Mouse (Mus musculus) liver, adult 2 months (tissue): ENCODE results near the gene Vti1a. TPM values are rescaled to one million over a fixed set of nuclear protein-coding genes. Genes with fewer than 3 reads are reported as not detected.

Source experiments
- DNase-seq: peaks from one replicate; pipeline ENCODE4 v3.0.0-alpha.2; 2011; ENCODE audit warnings: low read depth, low spot score; ENCODE audit errors: extremely low read depth
- H3K27ac ChIP-seq: fragments of 200-500 bp; replicated peaks from 2 replicates; pipeline ENCODE4 v1.5.1; 2012; ENCODE audit warnings: low read depth, mild to moderate bottlenecking, control low read depth, inconsistent platforms, low read length; ENCODE audit not compliant: insufficient read depth
- H3K27me3 ChIP-seq: fragments of 200-500 bp; 2 replicates; pipeline ENCODE4 v1.6.1; 2012; ENCODE audit warnings: mild to moderate bottlenecking, moderate library complexity, low read length, inconsistent platforms; ENCODE audit not compliant: control insufficient read depth, insufficient read depth
- H3K36me3 ChIP-seq: fragments of 200-500 bp; 2 replicates; pipeline ENCODE4 v1.6.1; 2012; ENCODE audit warnings: low read length, inconsistent platforms; ENCODE audit not compliant: control insufficient read depth, insufficient read depth
- H3K4me1 ChIP-seq: fragments of 200-500 bp; 2 replicates; pipeline ENCODE4 v1.6.1; 2011; ENCODE audit warnings: low read length; ENCODE audit not compliant: control insufficient read depth, insufficient read depth
- H3K4me3 ChIP-seq: fragments of 200-500 bp; 2 replicates; pipeline ENCODE4 v1.5.1; 2011; ENCODE audit warnings: low read depth, mild to moderate bottlenecking, control low read depth, low read length, moderate library complexity; ENCODE audit not compliant: insufficient read depth
- H3K79me2 ChIP-seq: fragments of 200-500 bp; 2 replicates; pipeline ENCODE4 v1.6.1; 2012; ENCODE audit warnings: inconsistent platforms, mild to moderate bottlenecking, low read length, moderate library complexity; ENCODE audit not compliant: control insufficient read depth, insufficient read depth
- H3K9ac ChIP-seq: fragments of 200-500 bp; 2 replicates; pipeline ENCODE4 v1.6.1; 2012; ENCODE audit warnings: low read depth, mild to moderate bottlenecking, control low read depth, inconsistent platforms, low read length
- CTCF ChIP-seq: fragments of 200-500 bp; IDR thresholded peaks from 2 replicates; pipeline ENCODE4 v1.5.1; 2011; ENCODE audit warnings: low read depth, low read length, control low read depth
- POLR2A ChIP-seq: fragments of 200-500 bp; IDR thresholded peaks from 2 replicates; pipeline ENCODE4 v1.6.1; 2011; ENCODE audit warnings: low read length, control low read depth; ENCODE audit not compliant: insufficient read depth; ENCODE audit errors: extremely low read depth
- WGBS: fragments of 180-500 bp; shearing (Covaris S2); methylation state at CpG from one replicate; pipeline ENCODE4 v1.1.7; 2018; 5-methylcytosine and 5-hydroxymethylcytosine counted together
- polyA plus RNA-seq: library from polyadenylated mRNA; depleted of rRNA; stranded (reverse); fragments of >200 nt; gene quantifications from 2 replicates; pipeline ENCODE4 v1.2.3, GENCODE M21; 2012
- total RNA-seq: library from RNA; depleted of rRNA; stranded (reverse); fragments of >200 nt; gene quantifications from 2 replicates; pipeline ENCODE4 v1.2.3, GENCODE M21; 2014

Vti1a gene
- total and polyA plus RNA-seq, 2 experiments: 6.1 to 14.8 TPM

DNA sequence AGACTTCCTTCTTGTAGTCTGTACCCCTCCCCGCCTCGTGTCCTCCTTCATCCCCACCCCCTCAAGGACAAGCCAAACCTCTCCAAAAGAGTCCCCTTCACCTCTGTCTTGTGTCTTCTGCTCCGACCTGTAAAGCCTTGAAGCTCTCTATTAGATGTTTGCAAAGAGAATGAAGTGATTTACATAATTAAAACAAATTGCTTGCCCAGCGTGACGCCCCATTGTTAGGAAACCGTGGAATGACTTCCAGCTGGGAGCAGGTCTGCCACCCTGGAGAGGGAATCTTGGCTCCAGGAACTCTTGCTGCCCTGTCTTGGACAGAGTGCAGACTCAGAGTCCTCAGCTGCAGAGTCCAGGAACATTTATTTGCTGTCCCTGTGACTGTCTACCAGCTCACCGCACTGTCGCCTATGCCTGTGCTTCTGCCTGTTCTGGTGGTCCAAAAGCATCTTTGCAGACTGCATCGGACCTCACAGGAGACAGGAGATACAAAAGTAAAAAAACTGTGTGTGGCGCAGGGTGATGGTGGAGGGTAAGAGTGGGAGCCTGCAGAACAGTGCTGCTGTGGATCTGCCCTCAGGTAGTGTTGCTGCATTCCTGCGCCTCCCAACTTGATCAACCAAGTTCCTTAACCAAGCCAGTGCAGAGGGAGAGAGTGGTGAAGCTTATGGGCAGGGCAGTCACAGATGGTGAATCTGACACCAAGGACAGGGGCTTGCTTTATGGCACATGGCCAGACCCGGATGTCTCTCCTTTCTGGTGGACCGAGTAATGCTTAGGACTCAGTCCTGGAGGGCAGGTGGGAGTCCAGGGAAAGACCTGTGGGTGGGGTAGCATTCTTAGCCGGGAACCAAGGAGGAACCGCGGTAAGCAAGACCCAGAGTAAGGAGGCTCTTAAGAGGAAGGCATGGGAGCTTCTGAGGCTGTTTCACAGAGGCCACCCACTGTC lies 273.1 kb downstream of the Vti1a start:
- Histone ChIP-seq H3K9ac (no peak overlapping the region), H3K27me3 (no peaks in the 10 kb centered on the region), H3K27ac (no peak overlapping the region), H3K4me1 (peaks cover 13% of the 10 kb centered on the region), H3K4me3 (no peak overlapping the region), H3K36me3 (no peaks in the 10 kb centered on the region), H3K79me2 (no peaks in the 10 kb centered on the region)
- TF ChIP-seq POLR2A (no peak), CTCF (no peak)
- WGBS: 82% methylated on average over 16 of the region's 16 CpGs
- DNase-seq: no peak

DNA sequence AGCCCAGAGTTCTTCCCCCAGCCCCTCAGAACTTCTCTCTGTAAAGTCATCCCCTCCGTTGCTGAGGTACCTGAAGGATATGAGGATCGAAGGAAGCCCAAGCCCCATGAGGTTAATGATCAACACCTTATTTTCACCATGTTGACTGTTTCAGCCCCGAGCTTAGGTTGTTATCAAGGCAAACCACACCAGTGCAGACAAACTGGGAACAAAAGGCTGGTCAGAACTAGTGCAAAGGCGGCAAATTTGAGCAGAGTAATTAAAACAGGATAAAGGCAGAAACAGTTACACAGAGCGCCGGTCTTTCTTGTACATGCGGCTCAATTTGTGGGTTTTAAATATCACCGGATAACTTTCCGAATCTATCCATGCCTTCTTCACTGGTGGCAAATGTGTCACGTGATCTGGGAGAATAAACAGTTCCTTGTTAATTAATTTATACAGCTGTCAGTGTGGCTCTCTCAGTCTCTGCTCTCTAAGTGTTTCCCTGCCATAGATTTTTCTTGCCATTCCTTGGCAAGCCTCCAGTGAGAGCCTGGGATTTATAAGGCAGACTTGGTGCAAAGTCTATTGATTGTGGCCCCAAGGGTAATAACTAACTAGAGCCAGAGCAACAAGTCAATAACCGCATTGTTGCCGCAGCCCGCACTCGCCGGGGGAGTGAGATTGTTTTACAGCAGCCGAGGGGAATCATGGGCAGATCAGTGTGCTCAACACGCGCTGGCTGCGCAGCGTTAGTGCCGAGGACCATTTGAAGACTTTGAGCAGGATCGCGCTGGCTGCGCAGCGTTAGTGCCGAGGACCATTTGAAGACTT lies 277.0 kb downstream of the Vti1a start:
- WGBS: 24% methylated on average over 26 of the region's 26 CpGs
- TF ChIP-seq POLR2A: no peak
- peak; percentile 84 for DNase-seq
- Histone ChIP-seq H3K36me3 (no peaks in the 10 kb centered on the region), H3K79me2 (no peaks in the 10 kb centered on the region), H3K27ac (peak overlapping the region; percentile 54), H3K27me3 (no peaks in the 10 kb centered on the region), H3K9ac (peak overlapping the region; percentile 13; the same call in 1 of the 2 replicates), H3K4me3 (peak overlapping the region; percentile 14; the same call in 1 of the 2 replicates), H3K4me1 (peaks cover 29% of the 10 kb centered on the region)

DNA sequence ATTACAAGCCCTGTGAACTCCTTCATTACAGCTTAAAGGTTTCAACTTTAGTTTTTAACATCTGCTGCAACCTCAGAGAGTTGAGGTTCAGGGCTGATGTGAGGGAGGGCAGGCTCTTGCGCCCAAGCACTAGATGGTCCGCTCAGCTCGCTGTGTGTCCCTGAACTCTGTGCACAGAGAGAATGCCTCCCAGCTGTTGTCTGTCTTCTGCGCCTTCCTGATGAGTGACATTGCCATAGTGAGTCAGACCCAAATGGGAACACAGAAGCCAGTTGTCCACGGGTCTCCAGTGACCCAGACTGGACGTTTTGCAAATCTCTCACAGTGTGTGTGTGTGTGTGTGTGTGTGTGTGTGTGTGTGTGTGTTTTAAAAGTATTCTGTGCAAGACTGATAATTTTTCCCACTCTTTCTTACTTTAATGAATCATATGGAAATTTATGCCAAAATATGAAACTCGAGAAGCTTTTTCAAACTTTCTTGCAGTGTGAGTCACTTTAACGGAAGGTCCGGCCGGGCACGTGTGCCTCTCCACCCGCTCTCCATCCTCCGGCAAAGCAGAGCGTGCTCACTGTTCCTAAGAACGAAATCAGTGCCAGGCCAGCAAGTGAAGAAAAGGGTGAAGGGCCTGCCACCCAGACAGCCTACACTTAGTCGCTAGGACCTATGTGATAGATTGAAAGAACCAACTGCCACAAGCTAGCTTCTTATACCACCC lies 277.8 kb downstream of the Vti1a start:
- Histone ChIP-seq H3K27ac (peak overlapping the region; percentile 54), H3K9ac (peak overlapping the region; percentile 13; the same call in 1 of the 2 replicates), H3K4me3 (peak overlapping the region; percentile 14; the same call in 1 of the 2 replicates), H3K27me3 (no peaks in the 10 kb centered on the region), H3K4me1 (peaks cover 29% of the 10 kb centered on the region), H3K79me2 (no peaks in the 10 kb centered on the region), H3K36me3 (no peaks in the 10 kb centered on the region)
- no peak for TF ChIP-seq CTCF
- no peak for TF ChIP-seq POLR2A
- peak; percentile 58 for DNase-seq
- WGBS: 69% methylated on average over 16 of the region's 16 CpGs

DNA sequence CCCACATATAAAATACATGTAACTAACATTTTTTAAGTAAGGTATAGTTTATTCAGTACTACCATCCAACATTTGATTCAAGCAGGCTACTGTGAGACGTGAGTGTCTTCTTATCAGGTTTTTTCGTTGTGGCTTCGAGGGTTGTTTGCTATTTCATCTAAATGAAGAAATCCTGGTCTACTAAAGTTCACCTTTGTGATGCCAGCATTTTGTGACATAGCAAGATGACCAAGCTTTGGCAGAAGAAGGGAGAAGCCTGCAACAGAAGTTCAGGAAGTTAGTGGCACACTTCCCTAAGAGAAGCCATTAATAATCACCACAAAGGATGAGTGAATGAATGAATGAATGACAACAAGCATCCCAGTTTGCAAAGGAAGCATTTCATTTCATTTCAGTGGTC lies 278.4 kb downstream of the Vti1a start:
- H3K79me2 ChIP-seq: no peaks in the 10 kb centered on the region
- TF ChIP-seq CTCF (no peak), POLR2A (no peak)
- H3K4me3 ChIP-seq: no peak overlapping the region
- DNase-seq: peak; percentile 64
- peaks cover 29% of the 10 kb centered on the region for H3K4me1 ChIP-seq
- H3K27ac ChIP-seq: no peak overlapping the region
- H3K36me3 ChIP-seq: no peaks in the 10 kb centered on the region
- H3K27me3 ChIP-seq: no peaks in the 10 kb centered on the region
- WGBS: 29% methylated on average over 3 of the region's 3 CpGs
- H3K9ac ChIP-seq: no peak overlapping the region

DNA sequence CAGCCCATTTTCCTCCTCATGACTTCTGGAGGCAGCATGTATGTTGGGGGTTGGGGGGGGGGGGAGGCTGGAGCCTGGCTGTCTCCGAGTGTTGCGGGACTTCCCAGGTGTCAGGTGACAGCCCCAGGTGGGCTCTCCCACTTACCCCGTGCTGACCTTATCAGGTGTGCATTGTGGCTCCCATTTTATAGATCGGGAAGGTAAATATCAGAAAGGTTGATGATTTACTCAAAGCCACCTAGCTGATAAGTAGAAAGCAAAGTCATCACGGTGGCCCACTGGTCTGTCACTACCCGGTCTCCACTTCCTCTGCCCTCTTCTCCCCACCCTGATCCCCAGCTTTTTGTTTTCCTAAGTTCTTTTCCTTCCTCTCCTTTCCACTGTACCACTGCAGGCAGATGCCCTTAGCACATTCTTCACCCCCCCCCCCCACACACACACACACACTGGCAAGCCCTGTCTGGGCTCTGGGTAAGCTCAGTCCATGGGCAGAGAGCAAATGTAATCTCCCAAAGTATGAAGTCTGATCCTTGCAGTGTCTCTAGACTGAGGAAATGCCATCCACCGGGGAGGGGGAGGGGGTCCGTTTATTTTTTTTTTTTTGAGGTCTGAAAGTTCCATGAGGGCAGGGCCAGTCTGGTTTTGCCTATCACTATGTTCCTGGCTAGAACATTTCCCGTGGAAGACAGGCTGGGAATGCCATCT lies 280.0 kb downstream of the Vti1a start:
- no peak for TF ChIP-seq CTCF
- no peak for TF ChIP-seq POLR2A
- Histone ChIP-seq H3K36me3 (no peaks in the 10 kb centered on the region), H3K27ac (peak overlapping the region; percentile 72), H3K4me1 (peaks cover 29% of the 10 kb centered on the region), H3K4me3 (no peak overlapping the region), H3K27me3 (no peaks in the 10 kb centered on the region), H3K9ac (no peak overlapping the region), H3K79me2 (no peaks in the 10 kb centered on the region)
- DNase-seq: peak; percentile 66
- WGBS: 13% methylated on average over 9 of the region's 9 CpGs
